Mouse (Mus musculus): ENCODE results near the gene Noa1.

Gene Noa1

DNA sequence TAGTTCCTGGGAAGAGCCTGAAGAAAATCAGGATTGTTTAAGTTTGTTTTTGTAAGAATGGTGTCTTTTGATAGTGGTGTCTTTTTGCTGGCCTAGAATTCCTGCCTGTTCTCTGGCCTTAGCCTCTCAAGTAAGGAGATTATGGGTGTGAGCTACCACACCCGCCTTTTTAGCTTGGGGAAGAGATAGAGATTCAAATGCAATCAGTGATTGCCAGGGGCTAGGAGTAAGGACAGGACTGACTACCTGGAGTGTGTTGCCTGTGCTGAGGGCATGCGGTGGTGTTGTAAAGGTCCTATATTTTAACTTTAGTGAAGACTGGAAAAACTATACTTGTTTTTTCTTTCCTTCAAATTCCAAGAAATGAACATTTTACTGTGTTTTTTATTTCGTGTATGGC lies 55.5 kb downstream of the Noa1 start:
- no peak for DNase-seq (ENCODE audit: low spot score in 2 of 2)

- no peak for DNase-seq (ENCODE audit: low spot score in 2 of 2)
Observed at GRCm38 (mm10) chr5:77253154-77253553, 56.7 kb downstream of the Noa1 start.

- DNase-seq (ENCODE audit: low spot score in 2 of 2) = no peak
Observed at GRCm38 (mm10) chr5:77252115-77252827, 57.6 kb downstream of the Noa1 start.

- DNase-seq (ENCODE audit: low spot score in 2 of 2) = no peak
Observed at GRCm38 (mm10) chr5:77251656-77252055, 58.2 kb downstream of the Noa1 start.

DNA sequence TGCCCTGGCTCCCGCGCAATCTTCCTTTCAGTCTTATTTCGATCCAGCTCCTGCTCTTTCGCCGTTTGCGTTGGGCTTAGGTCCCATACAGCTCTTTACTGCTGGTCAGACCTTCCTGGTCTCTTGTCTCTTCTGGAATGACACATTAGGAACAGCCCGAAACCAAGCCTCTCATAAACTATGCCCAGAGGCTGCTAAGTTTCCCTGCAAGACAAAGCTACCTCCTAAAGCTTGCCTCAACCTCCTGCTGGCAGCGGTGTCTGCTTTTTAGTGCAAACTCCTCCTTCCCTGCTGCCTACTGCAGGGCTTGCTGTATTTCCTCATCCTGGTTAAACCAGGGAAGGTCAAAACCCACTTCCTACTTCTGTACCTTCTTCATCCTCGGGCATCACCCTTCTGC lies 59.8 kb downstream of the Noa1 start:
- no peak for DNase-seq (ENCODE audit: low spot score in 2 of 2)

GRCm38 (mm10) chr5:77245787-77246671 lies 63.9 kb downstream of the Noa1 start:
- peak; percentile 68 to 70 for DNase-seq (ENCODE audit: low spot score in 2 of 2)

DNA sequence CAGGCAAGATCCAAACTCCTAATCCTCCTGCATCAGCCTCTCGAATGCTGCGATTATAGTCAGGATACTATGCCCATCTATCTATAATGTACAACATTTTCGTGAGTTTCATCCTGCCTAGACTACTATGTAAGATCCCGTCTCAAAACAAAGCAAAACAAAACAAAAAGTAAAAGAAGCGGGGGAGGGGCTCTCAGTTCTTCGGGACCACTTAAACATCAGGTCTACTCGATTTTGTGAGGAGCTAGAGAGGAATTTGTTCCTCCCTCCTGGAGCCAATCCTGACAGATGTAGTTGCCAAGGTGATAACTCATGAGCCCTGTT lies 64.5 kb downstream of the Noa1 start:
- DNase-seq (ENCODE audit: low spot score in 2 of 2) = no peak

GRCm38 (mm10) chr5:77244331-77244987 lies 65.4 kb downstream of the Noa1 start:
- DNase-seq (ENCODE audit: low spot score in 2 of 2) = no peak

All from spleen, postnatal 36 days (tissue).